Mouse (Mus musculus) heart, postnatal 0 days (tissue): ENCODE measurements around the gene Gm1140.
"Not testable (repeated sequence)": the region's sequence is repeated elsewhere in the genome, so short reads cannot be mapped to it uniquely, and the experiment has no call there.

ENCODE experiments used
- CTCF ChIP-seq: IDR thresholded peaks from 2 replicates; pipeline ENCODE4 v1.5.1; 2016; ENCODE audit warnings: antibody characterized with exemption, control low read depth, low read depth
- EP300 ChIP-seq: IDR thresholded peaks from 2 replicates; pipeline ENCODE4 v1.6.1; 2016; ENCODE audit warnings: antibody characterized with exemption, low read depth

DNA sequence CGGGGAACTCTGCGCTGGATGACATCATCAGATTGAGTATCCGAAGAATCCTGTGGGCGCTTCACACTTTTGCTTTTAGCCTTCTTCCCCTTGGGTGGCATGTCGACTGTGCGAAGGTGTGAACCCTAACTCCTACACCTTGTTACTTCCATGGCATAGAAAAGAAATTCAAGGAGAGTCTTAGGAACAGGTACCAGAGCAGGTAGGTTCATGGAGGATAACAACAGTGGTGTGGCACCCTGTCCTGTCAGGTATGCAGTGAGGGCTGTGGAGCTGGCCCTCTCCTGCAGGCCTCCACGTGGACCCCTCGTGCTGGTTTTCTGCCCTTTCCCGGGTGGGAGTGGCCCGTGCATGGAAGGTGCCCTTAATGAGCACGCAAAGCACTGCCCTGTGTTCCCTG is at the start of gene Gm1140:
- TF ChIP-seq CTCF, EP300: not testable (repeated sequence)
